Mouse (Mus musculus): ENCODE measurements around the gene Stard7. TPM values are rescaled to one million over a fixed set of nuclear protein-coding genes. Genes with fewer than 3 reads are reported as not detected.

Stard7 gene
- polyA plus RNA-seq, 1 experiment from 2014 or later = 97.1 TPM

DNA sequence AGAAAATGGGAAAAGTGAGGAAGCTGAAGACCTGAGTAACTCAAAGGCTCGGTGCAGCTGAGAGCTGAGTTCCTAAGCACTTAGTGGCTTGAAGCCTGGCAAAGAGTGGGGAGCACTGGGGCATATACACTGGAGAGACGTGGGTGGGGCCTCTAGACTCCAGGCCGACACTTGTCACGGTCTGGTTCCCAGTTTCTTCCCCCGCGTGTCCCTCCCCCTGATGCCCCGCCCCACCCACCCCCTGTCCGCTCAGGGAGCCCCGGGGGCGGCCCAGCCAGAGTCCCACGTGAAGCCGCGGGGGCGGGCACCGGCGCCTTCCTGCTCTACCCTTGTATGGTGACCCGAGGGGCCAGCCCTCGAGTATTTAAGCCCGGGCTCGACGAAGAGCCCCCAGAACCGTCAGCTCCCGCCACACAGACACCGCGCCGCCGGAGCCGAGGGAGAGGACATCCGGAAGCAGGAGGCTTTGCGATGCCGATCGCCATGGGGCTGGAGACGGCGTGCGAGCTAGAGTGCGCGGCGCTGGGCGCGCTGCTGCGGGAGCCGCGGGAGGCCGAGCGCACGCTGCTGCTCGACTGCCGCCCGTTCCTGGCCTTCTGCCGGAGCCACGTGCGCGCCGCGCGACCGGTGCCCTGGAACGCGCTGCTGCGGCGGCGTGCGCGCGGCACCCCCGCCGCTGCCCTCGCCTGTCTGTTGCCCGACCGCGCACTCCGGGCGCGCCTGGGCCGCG lies 65.9 kb downstream of the Stard7 start, which contains the start of gene Dusp2:
Gene Dusp2, plus strand, starts transcription at position 393 of the 730 bp plus-strand sequence.
- H3K27ac ChIP-seq = peak within 1 kb of the TSS; percentile 88
- peak within 1 kb of the TSS; percentile 72 for H3K4me3 ChIP-seq
- H3K4me1 ChIP-seq = peaks cover 57% of the 10 kb centered on the region
- no peaks in the 10 kb centered on the region for H3K9me3 ChIP-seq
- peaks cover 47% of the 10 kb centered on the region for H3K27me3 ChIP-seq (ENCODE audit: insufficient read depth, poor library complexity, severe bottlenecking)
- H3K36me3 ChIP-seq = 0 out of 2 replicates have a peak, but pooled peaks cover 4% of the 10 kb centered on the region
- DNase-seq (ENCODE audit: low spot score) = peak; percentile 88
- WGBS = under 1% methylated on average over 76 of the region's 76 CpGs

DNA sequence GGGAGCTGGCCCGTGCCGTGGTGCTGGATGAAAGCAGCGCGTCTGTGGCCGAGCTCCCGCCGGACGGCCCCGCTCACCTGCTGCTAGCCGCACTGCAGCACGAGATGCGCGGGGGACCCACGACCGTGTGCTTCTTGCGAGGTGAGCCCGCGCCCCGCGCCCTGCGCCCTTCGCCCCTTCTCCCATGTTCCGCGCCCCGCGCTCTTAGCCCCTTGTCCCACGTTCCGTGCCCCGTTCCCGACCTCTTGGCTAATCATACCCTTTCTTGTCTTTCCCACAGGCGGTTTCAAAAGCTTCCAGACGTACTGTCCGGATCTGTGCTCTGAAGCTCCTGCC lies 66.4 kb downstream of the Stard7 start:
- Histone ChIP-seq H3K27ac (peak overlapping the region; percentile 88), H3K4me3 (peak overlapping the region; percentile 72), H3K9me3 (no peaks in the 10 kb centered on the region), H3K4me1 (peaks cover 57% of the 10 kb centered on the region), H3K36me3 (0 out of 2 replicates have a peak, but pooled peaks cover 4% of the 10 kb centered on the region), H3K27me3 (ENCODE audit: insufficient read depth, poor library complexity, severe bottlenecking) (peaks cover 47% of the 10 kb centered on the region)
- 4% methylated on average over 33 of the region's 33 CpGs for WGBS
- DNase-seq (ENCODE audit: low spot score) = no peak

DNA sequence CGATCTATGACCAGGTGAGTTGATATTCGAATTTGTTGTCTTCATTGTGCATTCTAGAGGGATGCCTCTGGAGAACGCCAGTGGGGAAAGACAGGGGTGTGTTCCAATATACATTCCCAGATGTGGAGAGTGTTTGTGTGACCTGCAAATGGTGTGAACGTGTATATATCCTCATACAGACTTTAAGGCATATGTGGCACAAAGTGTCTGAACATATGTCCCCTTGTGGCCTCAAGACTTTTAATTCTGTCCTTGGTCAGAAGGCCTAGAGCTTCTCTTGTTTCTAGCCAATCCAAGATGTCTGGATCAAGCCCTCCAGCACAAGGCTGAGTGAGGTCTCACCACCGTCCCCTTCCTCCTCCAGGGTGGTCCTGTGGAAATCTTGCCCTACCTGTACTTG lies 66.9 kb downstream of the Stard7 start:
- 0 out of 2 replicates have a peak, but pooled peaks cover 4% of the 10 kb centered on the region for H3K36me3 ChIP-seq
- peaks cover 47% of the 10 kb centered on the region for H3K27me3 ChIP-seq (ENCODE audit: insufficient read depth, poor library complexity, severe bottlenecking)
- H3K27ac ChIP-seq = peak overlapping the region; percentile 88; the same call in 1 of the 2 replicates
- H3K9me3 ChIP-seq = no peaks in the 10 kb centered on the region
- DNase-seq (ENCODE audit: low spot score) = no peak
- H3K4me1 ChIP-seq = peaks cover 56% of the 10 kb centered on the region
- WGBS = 26% methylated on average over 5 of the region's 5 CpGs
- H3K4me3 ChIP-seq = peak overlapping the region; percentile 72

DNA sequence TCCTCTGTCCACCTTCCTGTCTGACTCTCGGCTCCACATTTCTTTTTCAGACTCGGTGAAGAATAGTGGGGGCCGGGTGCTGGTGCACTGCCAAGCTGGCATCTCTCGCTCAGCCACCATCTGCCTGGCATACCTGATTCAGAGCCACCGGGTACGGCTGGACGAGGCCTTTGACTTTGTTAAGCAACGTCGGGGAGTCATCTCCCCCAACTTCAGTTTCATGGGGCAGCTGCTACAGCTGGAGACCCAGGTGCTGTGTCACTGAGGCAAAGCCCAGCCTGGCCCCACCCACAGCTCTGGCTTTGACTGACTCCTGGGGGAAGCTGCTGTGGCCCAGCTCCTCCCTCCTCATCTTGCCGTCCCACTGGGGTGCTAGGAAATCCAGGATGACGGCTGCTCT lies 67.5 kb downstream of the Stard7 start:
- Histone ChIP-seq H3K4me3 (peak overlapping the region; percentile 72), H3K36me3 (0 out of 2 replicates have a peak, but pooled peaks cover 4% of the 10 kb centered on the region), H3K27me3 (ENCODE audit: insufficient read depth, poor library complexity, severe bottlenecking) (peaks cover 47% of the 10 kb centered on the region), H3K4me1 (peaks cover 51% of the 10 kb centered on the region), H3K27ac (no peak overlapping the region), H3K9me3 (no peaks in the 10 kb centered on the region)
- DNase-seq (ENCODE audit: low spot score) = no peak
- WGBS = 48% methylated on average over 11 of the region's 11 CpGs

GRCm38 (mm10) chr2:127338012-127338411 lies 68.0 kb downstream of the Stard7 start:
- Histone ChIP-seq H3K27ac (no peak overlapping the region), H3K36me3 (0 out of 2 replicates have a peak, but pooled peaks cover 4% of the 10 kb centered on the region), H3K4me1 (peaks cover 46% of the 10 kb centered on the region), H3K9me3 (no peaks in the 10 kb centered on the region), H3K27me3 (ENCODE audit: insufficient read depth, poor library complexity, severe bottlenecking) (peaks cover 47% of the 10 kb centered on the region), H3K4me3 (peak overlapping the region; percentile 72; the same call in 1 of the 2 replicates)
- no peak for DNase-seq (ENCODE audit: low spot score)
- WGBS = 64% methylated on average over 7 of the region's 7 CpGs

- no peak within 1 kb of the TSS for H3K27ac ChIP-seq
- H3K36me3 ChIP-seq = 0 out of 2 replicates have a peak, but pooled peaks cover 4% of the 10 kb centered on the region
- peaks cover 47% of the 10 kb centered on the region for H3K27me3 ChIP-seq (ENCODE audit: insufficient read depth, poor library complexity, severe bottlenecking)
- peak within 1 kb of the TSS; percentile 72 for H3K4me3 ChIP-seq
- WGBS = 78% methylated on average over 4 of the region's 4 CpGs
- no peaks in the 10 kb centered on the region for H3K9me3 ChIP-seq
- H3K4me1 ChIP-seq = peaks cover 42% of the 10 kb centered on the region
- no peak for DNase-seq (ENCODE audit: low spot score)
These were observed 68.4 kb downstream of the Stard7 start, which contains the start of gene Astl for GRCm38 (mm10) chr2:127338416-127338815. Gene Astl (plus strand): TSS chr2:127338639.

- DNase-seq (ENCODE audit: low spot score) = no peak
- H3K4me1 ChIP-seq = peaks cover 38% of the 10 kb centered on the region
- H3K27ac ChIP-seq = no peak overlapping the region
- H3K36me3 ChIP-seq = 0 out of 2 replicates have a peak, but pooled peaks cover 4% of the 10 kb centered on the region
- 64% methylated on average over 4 of the region's 4 CpGs for WGBS
- H3K9me3 ChIP-seq = no peaks in the 10 kb centered on the region
- no peak overlapping the region for H3K4me3 ChIP-seq
- peaks cover 47% of the 10 kb centered on the region for H3K27me3 ChIP-seq (ENCODE audit: insufficient read depth, poor library complexity, severe bottlenecking)
These were observed 68.8 kb downstream of the Stard7 start for GRCm38 (mm10) chr2:127338833-127339232.

DNA sequence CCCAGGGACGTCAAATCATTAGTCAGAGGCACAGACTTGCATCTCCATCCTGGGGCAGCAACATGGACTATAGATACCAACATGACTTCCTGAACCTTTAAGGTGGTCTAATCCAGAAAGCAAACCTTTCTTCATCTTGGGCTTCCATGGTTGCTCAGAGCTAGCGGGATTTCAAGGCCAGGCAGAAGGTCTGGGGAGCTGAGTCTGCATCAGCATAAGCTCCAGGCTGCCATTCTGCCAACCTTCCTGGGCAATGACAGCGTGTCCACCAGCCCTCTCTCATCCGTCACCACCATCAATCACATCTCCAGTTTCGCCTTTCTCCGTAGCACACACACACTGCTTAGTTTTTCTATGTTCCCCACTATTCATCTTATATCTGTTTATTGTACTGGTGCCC lies 69.2 kb downstream of the Stard7 start:
- no peaks in the 10 kb centered on the region for H3K9me3 ChIP-seq
- no peak for DNase-seq (ENCODE audit: low spot score)
- peaks cover 34% of the 10 kb centered on the region for H3K4me1 ChIP-seq
- 66% methylated on average over 6 of the region's 6 CpGs for WGBS
- H3K36me3 ChIP-seq = 0 out of 2 replicates have a peak, but pooled peaks cover 4% of the 10 kb centered on the region
- peaks cover 46% of the 10 kb centered on the region for H3K27me3 ChIP-seq (ENCODE audit: insufficient read depth, poor library complexity, severe bottlenecking)
- H3K4me3 ChIP-seq = no peak overlapping the region
- no peak overlapping the region for H3K27ac ChIP-seq

GRCm38 (mm10) chr2:127341159-127341558 lies 71.1 kb downstream of the Stard7 start:
- Histone ChIP-seq H3K27ac (no peak overlapping the region), H3K9me3 (no peaks in the 10 kb centered on the region), H3K4me1 (peaks cover 15% of the 10 kb centered on the region), H3K27me3 (ENCODE audit: insufficient read depth, poor library complexity, severe bottlenecking) (peaks cover 43% of the 10 kb centered on the region), H3K36me3 (0 out of 2 replicates have a peak, but pooled peaks cover 4% of the 10 kb centered on the region), H3K4me3 (no peak overlapping the region)
- 16% methylated on average over 3 of the region's 3 CpGs for WGBS
- no peak for DNase-seq (ENCODE audit: low spot score)

- no peak for DNase-seq (ENCODE audit: low spot score)
- no peaks in the 10 kb centered on the region for H3K9me3 ChIP-seq
- 53% methylated on average over 1 of the region's 1 CpGs for WGBS
These were observed 76.3 kb downstream of the Stard7 start for GRCm38 (mm10) chr2:127346334-127346733.

DNA sequence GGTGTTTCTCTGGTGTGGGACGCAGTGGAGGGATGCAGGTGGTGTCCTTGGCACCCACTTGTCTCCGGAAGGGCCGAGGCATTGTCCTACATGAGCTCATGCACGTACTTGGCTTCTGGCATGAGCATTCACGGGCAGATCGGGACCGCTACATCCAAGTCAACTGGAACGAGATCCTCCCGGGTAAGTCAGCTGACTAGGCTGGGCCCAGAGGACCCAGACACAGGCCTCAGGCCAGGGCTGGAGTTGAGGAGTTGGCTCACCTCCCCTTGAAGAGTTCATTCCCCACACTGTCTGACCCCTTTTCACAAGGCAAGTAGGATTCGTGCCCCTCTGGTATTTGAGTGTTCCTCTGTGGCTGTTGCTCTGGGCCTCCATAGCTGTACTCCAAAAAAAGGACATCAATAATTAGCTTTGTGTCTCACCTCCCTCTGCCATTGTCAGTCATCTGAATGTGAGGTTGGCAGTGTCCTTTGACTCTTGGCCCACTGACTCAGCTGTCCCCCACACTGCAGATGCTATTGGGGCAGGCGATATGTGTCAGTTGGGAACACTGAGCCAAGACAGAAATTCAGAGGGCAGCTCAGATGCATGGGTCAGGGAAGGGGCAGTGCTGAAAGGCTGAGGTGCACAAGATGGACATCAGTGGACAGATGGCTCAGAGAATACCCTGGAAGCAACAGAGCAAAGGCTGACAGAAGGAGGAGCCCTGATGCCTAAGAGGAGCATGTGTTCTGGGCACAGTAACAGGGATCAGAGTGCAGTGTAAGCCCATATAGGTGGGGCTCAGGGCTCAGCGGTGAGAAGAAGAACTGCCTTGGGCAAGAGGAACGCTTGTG lies 77.3 kb downstream of the Stard7 start:
- H3K9me3 ChIP-seq = no peaks in the 10 kb centered on the region
- WGBS = 75% methylated on average over 13 of the region's 13 CpGs

More at GRCm38 (mm10) chr2:127346334-127346733, 76.3 kb downstream of the Stard7 start:
- H3K36me3 ChIP-seq = no peaks in the 10 kb centered on the region
- no peaks in the 10 kb centered on the region for H3K4me1 ChIP-seq
- peaks cover 37% of the 10 kb centered on the region for H3K27me3 ChIP-seq (ENCODE audit: insufficient read depth, poor library complexity, severe bottlenecking)
- no peak overlapping the region for H3K4me3 ChIP-seq
- no peak overlapping the region for H3K27ac ChIP-seq

More for the DNA sequence above, 77.3 kb downstream of the Stard7 start:
- DNase-seq (ENCODE audit: low spot score) = no peak
- Histone ChIP-seq H3K27ac (no peak overlapping the region), H3K4me1 (no peaks in the 10 kb centered on the region), H3K36me3 (no peaks in the 10 kb centered on the region), H3K27me3 (ENCODE audit: insufficient read depth, poor library complexity, severe bottlenecking) (peaks cover 37% of the 10 kb centered on the region), H3K4me3 (no peak overlapping the region)
